Mouse (Mus musculus) cerebellum, postnatal 14 days (tissue): ENCODE measurements around the gene Olfr166.
"Not testable (repeated sequence)": the region's sequence is repeated elsewhere in the genome, so short reads cannot be mapped to it uniquely, and the experiment has no call there.

Experiments
- DNase-seq, 2 experiments: peaks; one replicate each; pipeline ENCODE4 v3.0.0; 2021; ENCODE audit warnings: mixed read lengths in 2 of 2

Gene Olfr166

GRCm38 (mm10) chr16:19483394-19483793 is at the start of gene Olfr166:
TSS of gene Olfr166 (plus strand) at chr16:19483694.
- DNase-seq: no peak

- not testable (repeated sequence) for DNase-seq
Observed at GRCm38 (mm10) chr16:19458741-19459140, 24.8 kb upstream of the Olfr166 start.

GRCm38 (mm10) chr16:19464365-19464764 is 19.1 kb upstream of the Olfr166 start:
- DNase-seq: no peak

DNA sequence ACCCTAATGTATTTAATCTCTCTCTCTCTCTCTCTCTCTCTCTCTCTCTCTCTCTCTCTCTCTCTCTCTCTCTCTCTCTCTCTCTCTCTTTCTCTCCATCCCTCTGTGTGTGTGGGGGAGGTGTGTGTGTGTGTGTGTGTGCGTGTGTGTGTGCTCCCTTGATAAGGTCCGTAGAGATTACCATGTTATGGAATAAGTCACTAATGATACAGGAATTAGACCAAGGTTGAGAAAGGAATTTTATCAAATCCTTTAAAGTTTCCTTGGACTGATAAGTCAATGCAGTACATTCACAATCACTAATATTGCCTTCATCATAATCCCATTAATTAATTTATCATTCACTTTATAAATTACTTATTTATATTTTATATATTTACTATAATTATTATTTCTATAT is 38.7 kb downstream of the Olfr166 start, which contains the start of gene Olfr167:
Gene Olfr167, minus strand, starts transcription at position 101 of the 400 bp plus-strand sequence.
- no peak for DNase-seq

GRCm38 (mm10) chr16:19535455-19535854 is 52.0 kb downstream of the Olfr166 start, which contains the start of gene Olfr168:
TSS of gene Olfr168 (minus strand) at chr16:19535555.
- DNase-seq: no peak
